Mouse (Mus musculus) natural killer cell, adult 2 months (primary cell): ENCODE measurements around the gene Ddr1.

ENCODE experiments used
- DNase-seq, 2 experiments: peaks; one replicate each; pipeline ENCODE4 v3.0.0; 2022; ENCODE audit warnings: low spot score in 2 of 2

The Ddr1 gene

GRCm38 (mm10) chr17:35635699-35636111 lies 68.7 kb downstream of the Ddr1 start:
- peak; percentile 39 to 57 for DNase-seq

DNA sequence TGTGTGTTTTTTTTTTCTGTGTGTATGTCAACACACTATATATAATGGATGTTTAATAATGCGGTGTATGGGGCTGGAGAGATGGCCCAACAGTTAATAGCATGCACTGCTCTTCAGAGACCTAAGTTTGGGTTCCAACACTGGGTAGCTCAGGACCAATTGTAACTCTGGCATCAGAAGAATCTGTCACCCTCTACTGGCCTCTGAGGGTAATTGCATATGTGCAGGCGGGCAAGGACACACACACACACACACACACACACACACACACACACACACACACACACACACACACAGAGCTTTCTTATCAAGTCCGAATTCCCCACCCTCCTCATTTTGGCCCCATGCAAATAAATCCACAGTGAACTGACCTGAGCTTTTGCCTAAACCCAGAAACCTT lies 69.2 kb downstream of the Ddr1 start:
- DNase-seq = no peak

- no peak for DNase-seq
Measured at GRCm38 (mm10) chr17:35633992-35634391, 70.4 kb downstream of the Ddr1 start.
